Mouse (Mus musculus): ENCODE results near the gene Otog.

- no peak for TF ChIP-seq CTCF (conservative IDR thresholded peaks at IDR 0.05; ENCODE audit: low read length)
- TF ChIP-seq POU5F1 (IDR thresholded peaks at IDR 0.05; ENCODE audit: borderline replicate concordance, low read length): no peak
Observed at GRCm38 (mm10) chr7:46316948-46317347, 76.2 kb downstream of the Otog start.
